ENCODE assay signal across 8 mouse cellular contexts in genomic region chr8:46185361-46185760, GRCm38 (mm10). TPM values are rescaled to one million over a fixed set of nuclear protein-coding genes. Genes with fewer than 3 reads are reported as not detected.
DNase-seq lines count a peak whose midpoint lies in the region; ATAC-seq lines count a peak whose summit lies in the region.

No protein-coding gene starts in this region.

- H3K4me1 ChIP-seq in forebrain, embryonic 14.5 days (ENCODE audit: control insufficient read depth, insufficient read depth, low read length), result no peaks in the 10 kb centered on the region
- no peaks in the 10 kb centered on the region for H3K4me1 ChIP-seq in forebrain, embryonic 13.5 days

- no peak for ATAC-seq in forebrain, embryonic 14.5 days
- no peak for ATAC-seq in forebrain, embryonic 13.5 days

- H3K36me3 ChIP-seq in forebrain, embryonic 14.5 days (ENCODE audit: control insufficient read depth, insufficient read depth, low read length), result peaks cover 19% of the 10 kb centered on the region
- peaks cover 10% of the 10 kb centered on the region; the same call in 1 of the 2 replicates for H3K36me3 ChIP-seq in forebrain, embryonic 13.5 days (ENCODE audit: poor library complexity, severe bottlenecking)

- intact Hi-C loops in heart, postnatal 36 days (cut with DNase I), result loop anchor here (1.0 to 10.0 kb wide), 4 partner anchors 21 to 359 kb away; no protein-coding TSS in a partner anchor

- no peak overlapping the region for H3K4me2 ChIP-seq in forebrain, embryonic 14.5 days (ENCODE audit: low read length)
- no peak overlapping the region for H3K4me2 ChIP-seq in forebrain, embryonic 13.5 days

- H3K4me3 ChIP-seq in forebrain, embryonic 14.5 days (ENCODE audit: low read depth, low read length), result no peak overlapping the region
- no peak overlapping the region for H3K4me3 ChIP-seq in forebrain, embryonic 13.5 days

- 6% methylated on average over 2 of the region's 2 CpGs for WGBS in forebrain, embryonic 14.5 days
- WGBS in forebrain, embryonic 13.5 days, result 7% methylated on average over 2 of the region's 2 CpGs

- H3K27ac ChIP-seq in forebrain, embryonic 14.5 days (ENCODE audit: low read depth, low read length), result no peak overlapping the region
- H3K27ac ChIP-seq in forebrain, embryonic 13.5 days, result no peak overlapping the region

- H3K9me3 ChIP-seq in forebrain, embryonic 14.5 days (replicated peaks; ENCODE audit: control insufficient read depth, low read length), result no peaks in the 10 kb centered on the region
- H3K9me3 ChIP-seq in forebrain, embryonic 13.5 days (replicated peaks), result no peaks in the 10 kb centered on the region

- no peaks in the 10 kb centered on the region for H3K27me3 ChIP-seq in forebrain, embryonic 14.5 days (replicated peaks; ENCODE audit: control insufficient read depth, insufficient read depth, low read length)
- no peaks in the 10 kb centered on the region for H3K27me3 ChIP-seq in forebrain, embryonic 13.5 days

- no peak overlapping the region for H3K9ac ChIP-seq in forebrain, embryonic 14.5 days (ENCODE audit: low read length)
- H3K9ac ChIP-seq in forebrain, embryonic 13.5 days, result no peak overlapping the region

- DNase-seq in forebrain, embryonic 14.5 days (ENCODE audit: low spot score), result peak; percentile 72
- DNase-seq in ovary, postnatal 36 days (ENCODE audit: low spot score), result peak; percentile 30
- DNase-seq in ovary, adult 18-20 months (ENCODE audit: low spot score), result no peak
- DNase-seq in cerebellum, adult 9-10 months, result peak; percentile 69
- peak; percentile 65 to 67 for DNase-seq in heart, postnatal 36 days
- peak; percentile 24 to 45 for DNase-seq in lung, adult 18-20 months
- DNase-seq in spleen, postnatal 10 days (ENCODE audit: low spot score in 2 of 2), result peak; percentile 28 to 72

RNA-seq across cellular contexts. Expression of gene Slc25a4, which starts 25.7 kb away (rescaled TPM):
- polyA plus RNA-seq in forebrain, embryonic 14.5 days (2014; fragmentation: Nextera tagmentation; extraction: Ambion mirVana), result 688 and 693 TPM in 2 replicates
- 568 and 569 TPM in 2 replicates for polyA plus RNA-seq in forebrain, embryonic 13.5 days (2015; fragmentation: Nextera tagmentation; extraction: Ambion mirVana)
- total RNA-seq in heart, postnatal 36 days (2021), result 1,000 to 10,000 TPM; 5,098 to 5,396 TPM

RNA-seq across cellular contexts. Expression of gene Snx25, which starts 33.4 kb away (rescaled TPM):
- polyA plus RNA-seq in forebrain, embryonic 14.5 days (2014; fragmentation: Nextera tagmentation; extraction: Ambion mirVana), result 7.4 and 8.0 TPM in 2 replicates
- 3.8 and 5.1 TPM in 2 replicates for polyA plus RNA-seq in forebrain, embryonic 13.5 days (2015; fragmentation: Nextera tagmentation; extraction: Ambion mirVana)
- 10 to 100 TPM; 10.5 to 10.8 TPM for total RNA-seq in heart, postnatal 36 days (2021)

RNA-seq across cellular contexts. Expression of gene Cfap97, which starts 33.8 kb away (rescaled TPM):
- polyA plus RNA-seq in forebrain, embryonic 14.5 days (2014; fragmentation: Nextera tagmentation; extraction: Ambion mirVana), result 20.8 and 23.0 TPM in 2 replicates
- polyA plus RNA-seq in forebrain, embryonic 13.5 days (2015; fragmentation: Nextera tagmentation; extraction: Ambion mirVana), result 22.5 and 27.4 TPM in 2 replicates
- 10 to 100 TPM; 11.2 to 13.3 TPM for total RNA-seq in heart, postnatal 36 days (2021)
